Mouse (Mus musculus): Measurements from ENCODE around the gene Fam20c.

Gene Fam20c

GRCm38 (mm10) chr5:138754303-138755120 lies at the start of gene Fam20c:
Gene Fam20c (plus strand): TSS chr5:138754514.
- in situ Hi-C loops (cut with MboI; ENCODE audit: low pct_unique_long_range_greater_than_20kb in 1 of 2, low sequenced_read_pairs in 2 of 2, unreplicated experiment in 1 of 2), result no loop called here

GRCm38 (mm10) chr5:138707367-138707766 lies 46.9 kb upstream of the Fam20c start:
- in situ Hi-C loops (cut with MboI; ENCODE audit: low pct_unique_long_range_greater_than_20kb in 1 of 2, low sequenced_read_pairs in 2 of 2, unreplicated experiment in 1 of 2), result no loop called here

GRCm38 (mm10) chr5:138708591-138708990 lies 45.7 kb upstream of the Fam20c start:
- in situ Hi-C loops (cut with MboI; ENCODE audit: low pct_unique_long_range_greater_than_20kb in 1 of 2, low sequenced_read_pairs in 2 of 2, unreplicated experiment in 1 of 2), result no loop called here

GRCm38 (mm10) chr5:138715561-138716095 lies 38.7 kb upstream of the Fam20c start:
- in situ Hi-C loops (cut with MboI; ENCODE audit: low pct_unique_long_range_greater_than_20kb in 1 of 2, low sequenced_read_pairs in 2 of 2, unreplicated experiment in 1 of 2), result no loop called here

GRCm38 (mm10) chr5:138720329-138721190 lies 33.8 kb upstream of the Fam20c start:
- in situ Hi-C loops (cut with MboI; ENCODE audit: low pct_unique_long_range_greater_than_20kb in 1 of 2, low sequenced_read_pairs in 2 of 2, unreplicated experiment in 1 of 2), result no loop called here

- in situ Hi-C loops (cut with MboI; ENCODE audit: low pct_unique_long_range_greater_than_20kb in 1 of 2, low sequenced_read_pairs in 2 of 2, unreplicated experiment in 1 of 2), result no loop called here
These were observed 29.9 kb upstream of the Fam20c start for GRCm38 (mm10) chr5:138724417-138724816.

GRCm38 (mm10) chr5:138725151-138725550 lies 29.2 kb upstream of the Fam20c start:
- in situ Hi-C loops (cut with MboI; ENCODE audit: low pct_unique_long_range_greater_than_20kb in 1 of 2, low sequenced_read_pairs in 2 of 2, unreplicated experiment in 1 of 2), result no loop called here

- in situ Hi-C loops (cut with MboI; ENCODE audit: low pct_unique_long_range_greater_than_20kb in 1 of 2, low sequenced_read_pairs in 2 of 2, unreplicated experiment in 1 of 2), result no loop called here
These were observed 23.5 kb upstream of the Fam20c start for GRCm38 (mm10) chr5:138730863-138731262.

GRCm38 (mm10) chr5:138733317-138733899 lies 20.9 kb upstream of the Fam20c start:
- in situ Hi-C loops (cut with MboI; ENCODE audit: low pct_unique_long_range_greater_than_20kb in 1 of 2, low sequenced_read_pairs in 2 of 2, unreplicated experiment in 1 of 2), result no loop called here

GRCm38 (mm10) chr5:138734018-138734417 lies 20.3 kb upstream of the Fam20c start:
- in situ Hi-C loops (cut with MboI; ENCODE audit: low pct_unique_long_range_greater_than_20kb in 1 of 2, low sequenced_read_pairs in 2 of 2, unreplicated experiment in 1 of 2), result no loop called here

GRCm38 (mm10) chr5:138735201-138735757 lies 19.0 kb upstream of the Fam20c start:
- in situ Hi-C loops (cut with MboI; ENCODE audit: low pct_unique_long_range_greater_than_20kb in 1 of 2, low sequenced_read_pairs in 2 of 2, unreplicated experiment in 1 of 2), result no loop called here

- in situ Hi-C loops (cut with MboI; ENCODE audit: low pct_unique_long_range_greater_than_20kb in 1 of 2, low sequenced_read_pairs in 2 of 2, unreplicated experiment in 1 of 2), result no loop called here
These were observed 14.2 kb upstream of the Fam20c start for GRCm38 (mm10) chr5:138740150-138740549.

- in situ Hi-C loops (cut with MboI; ENCODE audit: low pct_unique_long_range_greater_than_20kb in 1 of 2, low sequenced_read_pairs in 2 of 2, unreplicated experiment in 1 of 2), result no loop called here
These were observed 12.8 kb upstream of the Fam20c start for GRCm38 (mm10) chr5:138741516-138741915.

- in situ Hi-C loops (cut with MboI; ENCODE audit: low pct_unique_long_range_greater_than_20kb in 1 of 2, low sequenced_read_pairs in 2 of 2, unreplicated experiment in 1 of 2), result no loop called here
These were observed 12.0 kb upstream of the Fam20c start for GRCm38 (mm10) chr5:138742281-138742680.

- in situ Hi-C loops (cut with MboI; ENCODE audit: low pct_unique_long_range_greater_than_20kb in 1 of 2, low sequenced_read_pairs in 2 of 2, unreplicated experiment in 1 of 2), result no loop called here
These were observed 10.7 kb upstream of the Fam20c start for GRCm38 (mm10) chr5:138743631-138744030.

- in situ Hi-C loops (cut with MboI; ENCODE audit: low pct_unique_long_range_greater_than_20kb in 1 of 2, low sequenced_read_pairs in 2 of 2, unreplicated experiment in 1 of 2), result no loop called here
These were observed 8.8 kb upstream of the Fam20c start for GRCm38 (mm10) chr5:138745378-138746099.

GRCm38 (mm10) chr5:138753269-138753668 lies 1.0 kb upstream of the Fam20c start:
- in situ Hi-C loops (cut with MboI; ENCODE audit: low pct_unique_long_range_greater_than_20kb in 1 of 2, low sequenced_read_pairs in 2 of 2, unreplicated experiment in 1 of 2), result no loop called here

- in situ Hi-C loops (cut with MboI; ENCODE audit: low pct_unique_long_range_greater_than_20kb in 1 of 2, low sequenced_read_pairs in 2 of 2, unreplicated experiment in 1 of 2), result no loop called here
These were observed 390 bp upstream of the Fam20c start for GRCm38 (mm10) chr5:138753946-138754302.
